Mouse (Mus musculus) stomach, postnatal 0 days (tissue): ENCODE measurements around the gene Klhl5. TPM values are rescaled to one million over a fixed set of nuclear protein-coding genes. Genes with fewer than 3 reads are reported as not detected.
"Not testable (repeated sequence)": the region's sequence is repeated elsewhere in the genome, so short reads cannot be mapped to it uniquely, and the experiment has no call there.

Source experiments
- ATAC-seq: fragments of 200-750 bp; cut with Nextera tagmentation; 2 replicates; pipeline ENCODE4 v1.8.0; 2017; ENCODE audit not compliant: low FRiP score, low TSS enrichment
- DNase-seq: peaks from one replicate; pipeline ENCODE4 v3.0.0-alpha.2; 2016; ENCODE audit warnings: low spot score
- H3K27ac ChIP-seq: fragments of 300-500 bp; sonication (generic); replicated peaks from 2 replicates; pipeline ENCODE4 v1.5.1; 2014; ENCODE audit warnings: mild to moderate bottlenecking, control low read depth
- H3K27me3 ChIP-seq: fragments of 300-500 bp; sonication (generic); 2 replicates; pipeline ENCODE4 v1.6.1; 2014; ENCODE audit warnings: low read length; ENCODE audit not compliant: control insufficient read depth, insufficient read depth
- H3K36me3 ChIP-seq: fragments of 300-500 bp; sonication (generic); 2 replicates; pipeline ENCODE4 v1.6.1; 2014; ENCODE audit warnings: low read length, mixed read lengths; ENCODE audit not compliant: control insufficient read depth, insufficient read depth
- H3K4me1 ChIP-seq: fragments of 300-500 bp; sonication (generic); replicated peaks from 2 replicates; pipeline ENCODE4 v1.6.1; 2014; ENCODE audit warnings: antibody characterized with exemption; ENCODE audit not compliant: control insufficient read depth, insufficient read depth
- H3K4me2 ChIP-seq: fragments of 300-500 bp; sonication (generic); replicated peaks from 2 replicates; pipeline ENCODE4 v1.6.1; 2014; ENCODE audit warnings: low read depth, mild to moderate bottlenecking, control low read depth, moderate library complexity
- H3K4me3 ChIP-seq: fragments of 300-500 bp; sonication (generic); 2 replicates; pipeline ENCODE4 v1.5.1; 2014; ENCODE audit warnings: low read depth, low read length, control low read depth
- H3K9ac ChIP-seq: fragments of 300-500 bp; sonication (generic); 2 replicates; pipeline ENCODE4 v1.6.1; 2014; ENCODE audit warnings: mild to moderate bottlenecking, low read length, control low read depth, mixed read lengths
- H3K9me3 ChIP-seq: fragments of 300-500 bp; sonication (generic); 2 replicates; pipeline ENCODE4 v1.6.1; 2016; ENCODE audit warnings: low read length; ENCODE audit not compliant: control insufficient read depth
- CTCF ChIP-seq: IDR thresholded peaks from 2 replicates; pipeline ENCODE4 v1.5.1; 2016; ENCODE audit warnings: antibody characterized with exemption, low read depth, mild to moderate bottlenecking, moderate library complexity
- EP300 ChIP-seq: optimal IDR thresholded peaks from 2 replicates; pipeline ENCODE3; 2016; ENCODE audit warnings: antibody characterized with exemption
- WGBS: fragments of 180-500 bp; shearing (Covaris S2); extraction: QIAGEN DNeasy Blood & Tissue Kit; methylation state at CpG from one replicate; pipeline ENCODE4 v1.1.7; 2014; 5-methylcytosine and 5-hydroxymethylcytosine counted together
- polyA plus RNA-seq: library from polyadenylated mRNA; unstranded; fragments of >200 nt; fragmentation: Nextera tagmentation; extraction: Ambion mirVana; gene quantifications from 2 replicates; pipeline ENCODE4 v1.2.1, GENCODE M21; 2015

Klhl5 gene
- polyA plus RNA-seq, 1 experiment from 2014 or later: 13.8 TPM

DNA sequence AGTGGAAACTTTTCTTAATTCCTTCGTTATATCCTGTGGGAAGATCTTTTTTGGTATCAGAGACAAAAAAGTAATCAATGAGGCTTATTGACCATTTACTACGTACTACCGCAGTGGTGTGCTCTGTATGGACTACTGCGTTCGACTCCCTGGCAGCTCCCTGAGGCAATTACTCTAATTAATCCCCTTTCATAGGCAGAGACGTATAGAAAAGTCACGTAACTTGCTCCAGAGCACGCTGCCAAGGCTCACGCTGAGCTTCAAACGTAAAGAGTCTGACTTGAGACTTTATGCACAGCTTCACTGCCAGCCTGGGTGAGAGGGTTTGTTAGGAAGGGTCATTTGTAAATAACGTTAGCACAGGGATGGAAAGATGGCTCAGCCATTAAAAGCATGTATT is 7.3 kb upstream of the Klhl5 start:
- H3K36me3 ChIP-seq: no peaks in the 10 kb centered on the region
- 70% methylated on average over 11 of the region's 11 CpGs for WGBS
- H3K27ac ChIP-seq: no peak overlapping the region
- no peak overlapping the region for H3K4me2 ChIP-seq
- no peak overlapping the region for H3K9ac ChIP-seq
- TF ChIP-seq CTCF (no peak), EP300 (no peak)
- H3K27me3 ChIP-seq: no peaks in the 10 kb centered on the region
- DNase-seq: no peak
- H3K4me3 ChIP-seq: no peak overlapping the region
- no peak for ATAC-seq
- no peaks in the 10 kb centered on the region for H3K9me3 ChIP-seq
- H3K4me1 ChIP-seq: no peaks in the 10 kb centered on the region

DNA sequence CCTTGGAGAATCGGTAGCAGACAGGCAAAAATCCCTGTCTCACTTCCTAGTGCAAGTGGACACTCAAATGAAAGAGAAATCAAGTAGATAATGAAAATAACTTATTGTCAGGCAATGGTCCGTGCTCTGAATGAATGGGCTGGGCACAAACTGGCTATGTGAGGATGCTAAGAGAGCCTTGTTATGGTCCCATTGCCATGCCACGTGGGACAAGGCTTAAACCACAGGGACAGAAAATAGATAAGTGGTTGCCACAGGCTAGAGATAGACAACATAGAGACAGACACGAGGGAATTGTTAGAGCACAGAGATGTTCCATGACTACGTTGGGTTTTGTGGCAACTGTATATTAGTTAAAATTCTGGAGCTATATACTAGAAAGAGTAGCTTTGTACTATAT is 6.1 kb upstream of the Klhl5 start:
- no peak for TF ChIP-seq CTCF
- no peak for TF ChIP-seq EP300
- DNase-seq (no peak), ATAC-seq (no peak)
- no peak overlapping the region for H3K4me3 ChIP-seq
- H3K4me1 ChIP-seq: no peaks in the 10 kb centered on the region
- H3K4me2 ChIP-seq: no peak overlapping the region
- no peaks in the 10 kb centered on the region for H3K36me3 ChIP-seq
- no peak overlapping the region for H3K9ac ChIP-seq
- no peaks in the 10 kb centered on the region for H3K9me3 ChIP-seq
- 78% methylated on average over 5 of the region's 5 CpGs for WGBS
- H3K27me3 ChIP-seq: no peaks in the 10 kb centered on the region
- no peak overlapping the region for H3K27ac ChIP-seq

DNA sequence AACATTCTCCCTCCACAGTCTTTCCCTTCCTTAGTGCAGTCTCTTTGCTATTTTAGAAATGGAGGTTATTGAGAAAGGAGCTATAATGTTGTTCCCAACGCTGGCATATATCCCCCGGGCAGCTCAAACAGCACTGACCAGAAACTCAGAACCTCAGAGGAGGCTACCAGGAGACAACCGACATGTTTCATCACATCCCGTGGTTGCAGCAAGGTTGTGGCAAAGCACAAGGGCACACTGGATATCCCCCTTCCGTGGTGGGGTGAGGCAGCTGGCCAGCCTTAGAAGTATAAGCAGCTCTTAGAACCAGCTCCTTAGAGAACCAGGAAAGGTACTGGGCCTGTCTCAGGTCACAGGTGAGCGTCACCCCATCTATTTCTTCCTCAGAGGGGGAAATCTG is 5.7 kb upstream of the Klhl5 start:
- no peak overlapping the region for H3K9ac ChIP-seq

DNA sequence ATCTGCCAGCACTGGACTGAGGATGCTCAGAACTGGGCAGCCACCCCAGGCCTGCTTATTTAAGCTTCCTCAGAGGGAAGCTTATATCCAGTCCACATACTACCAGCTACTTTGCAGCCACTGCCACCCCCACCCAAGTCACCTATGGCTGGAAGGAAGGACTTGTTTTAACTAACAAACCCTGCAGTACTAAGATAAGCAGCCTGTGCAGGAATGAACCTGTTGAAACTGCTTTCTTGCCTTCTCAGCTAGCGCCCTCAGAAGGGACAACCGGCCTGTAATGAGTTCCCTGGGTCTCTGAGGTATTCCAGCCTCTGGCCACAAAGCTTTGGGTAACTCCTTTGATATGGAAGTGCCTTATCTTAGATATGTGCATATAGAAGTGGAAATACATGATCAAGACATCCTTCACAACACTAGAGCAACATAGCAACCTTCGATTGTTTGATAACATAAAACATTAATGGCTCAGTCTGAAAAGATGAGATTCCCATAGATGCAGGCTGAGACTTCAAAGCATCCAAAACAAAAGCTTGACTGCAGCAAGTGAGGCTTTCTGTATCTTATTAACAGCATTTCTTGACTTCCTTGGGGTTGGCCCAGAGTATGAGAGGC is 5.2 kb upstream of the Klhl5 start:
- no peaks in the 10 kb centered on the region for H3K9me3 ChIP-seq
- H3K4me2 ChIP-seq: no peak overlapping the region
- TF ChIP-seq EP300 (no peak), CTCF (no peak)
- no peaks in the 10 kb centered on the region for H3K27me3 ChIP-seq
- 0 out of 2 replicates have a peak, but pooled peaks have one; percentile 32 for ATAC-seq
- no peak overlapping the region for H3K4me3 ChIP-seq
- no peak overlapping the region for H3K27ac ChIP-seq
- H3K4me1 ChIP-seq: no peaks in the 10 kb centered on the region
- H3K9ac ChIP-seq: no peak overlapping the region
- H3K36me3 ChIP-seq: no peaks in the 10 kb centered on the region
- no peak for DNase-seq
- WGBS: 70% methylated on average over 3 of the region's 3 CpGs

More for the DNA sequence above, 5.7 kb upstream of the Klhl5 start:
- WGBS: 85% methylated on average over 6 of the region's 6 CpGs
- H3K36me3 ChIP-seq: no peaks in the 10 kb centered on the region
- H3K27ac ChIP-seq: no peak overlapping the region
- DNase-seq: no peak
- no peaks in the 10 kb centered on the region for H3K4me1 ChIP-seq
- ATAC-seq: 0 out of 2 replicates have a peak, but pooled peaks have one; percentile 4
- TF ChIP-seq EP300: no peak
- TF ChIP-seq CTCF: no peak
- no peak overlapping the region for H3K4me2 ChIP-seq
- H3K9me3 ChIP-seq: no peaks in the 10 kb centered on the region
- no peaks in the 10 kb centered on the region for H3K27me3 ChIP-seq
- H3K4me3 ChIP-seq: no peak overlapping the region

DNA sequence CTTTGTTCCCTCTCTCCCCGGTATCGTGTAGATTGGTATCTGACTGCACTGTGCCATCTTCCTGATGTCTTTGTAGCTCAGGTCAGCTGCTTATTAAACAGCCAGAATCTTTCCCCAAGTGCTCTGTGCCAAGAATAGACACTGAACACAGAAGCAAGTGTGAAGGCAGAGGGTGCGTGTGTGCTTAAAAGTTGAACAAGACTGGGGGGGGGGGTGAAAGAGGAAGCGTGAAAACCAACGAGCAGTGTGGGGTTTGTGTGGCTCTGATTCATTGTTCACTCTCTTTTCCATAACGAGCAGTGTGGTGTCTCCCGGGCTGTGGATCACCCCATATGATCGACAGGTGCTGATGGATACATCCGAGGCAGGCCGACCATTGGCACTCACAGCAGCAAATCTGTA is 4.7 kb upstream of the Klhl5 start:
- Histone ChIP-seq H3K36me3 (no peaks in the 10 kb centered on the region), H3K27ac (no peak overlapping the region), H3K4me1 (no peaks in the 10 kb centered on the region), H3K9ac (no peak overlapping the region), H3K4me2 (no peak overlapping the region), H3K27me3 (no peaks in the 10 kb centered on the region), H3K9me3 (no peaks in the 10 kb centered on the region), H3K4me3 (no peak overlapping the region)
- ATAC-seq: no peak
- TF ChIP-seq EP300 (no peak), CTCF (no peak)
- no peak for DNase-seq
- 59% methylated on average over 10 of the region's 10 CpGs for WGBS

DNA sequence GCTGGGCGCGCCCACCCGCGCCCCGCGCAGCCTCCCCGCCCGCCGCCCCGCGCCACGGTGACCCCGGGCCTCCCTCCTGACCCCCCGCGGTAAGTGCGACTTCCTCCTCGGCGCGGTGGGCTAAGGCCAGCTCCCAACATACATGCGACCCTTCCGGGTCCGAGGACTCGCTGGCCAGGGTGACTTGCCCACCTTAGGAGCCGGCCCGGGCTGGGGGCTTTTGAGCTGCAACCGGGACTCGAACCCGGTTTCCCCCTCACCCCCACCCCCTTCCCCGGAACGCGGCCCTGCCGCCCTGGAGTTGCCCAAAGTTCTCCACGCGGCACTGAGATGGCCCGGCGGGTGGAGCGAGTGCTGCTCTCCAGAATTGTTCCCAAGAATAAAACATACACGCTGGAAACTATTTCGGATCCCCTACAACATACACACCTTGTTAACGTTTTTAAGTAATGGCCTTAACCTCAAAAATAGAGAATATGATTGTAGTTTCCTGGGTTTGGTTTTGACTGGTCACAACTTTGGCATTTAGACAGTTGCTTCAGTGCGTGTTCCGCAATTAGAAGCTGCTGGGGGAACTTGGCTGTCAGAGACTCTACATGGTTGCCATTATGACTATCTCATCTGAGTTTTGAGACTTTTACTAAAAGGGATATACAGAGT is 564 bp downstream of the Klhl5 start:
- DNase-seq: peak; percentile 39
- H3K27ac ChIP-seq: peak overlapping the region; percentile 92
- TF ChIP-seq EP300 (no peak), CTCF (no peak)

DNA sequence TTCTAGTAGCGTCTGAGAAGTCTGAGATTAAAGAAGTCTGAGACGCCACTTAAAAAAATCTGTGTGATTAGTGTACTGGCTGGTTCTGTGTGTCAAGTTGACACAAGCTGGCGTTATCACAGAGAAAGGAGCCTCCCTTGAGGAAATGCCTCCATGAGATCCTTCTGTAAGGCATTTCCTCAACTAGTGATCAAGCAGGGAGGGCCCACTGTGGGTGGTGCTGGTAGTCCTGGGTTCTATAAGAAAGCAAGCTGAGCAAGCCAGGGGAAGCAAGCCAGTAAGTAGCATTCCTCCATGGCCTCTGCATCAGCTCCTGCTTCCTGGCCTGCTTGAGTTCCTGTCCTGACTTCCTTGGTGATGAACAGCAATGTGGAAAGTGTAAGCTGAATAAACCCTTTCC is 4.9 kb downstream of the Klhl5 start:
- not testable (repeated sequence) for H3K9ac ChIP-seq, H3K4me2 ChIP-seq, H3K4me3 ChIP-seq, H3K4me1 ChIP-seq, H3K9me3 ChIP-seq, DNase-seq, ATAC-seq, H3K27me3 ChIP-seq, H3K36me3 ChIP-seq, H3K27ac ChIP-seq
- WGBS: 47% methylated on average over 3 of the region's 3 CpGs

More for the DNA sequence above, 564 bp downstream of the Klhl5 start:
- H3K9me3 ChIP-seq: no peaks in the 10 kb centered on the region
- 3% methylated on average over 27 of the region's 42 CpGs for WGBS
- H3K27me3 ChIP-seq: no peaks in the 10 kb centered on the region
- peak; percentile 56 for ATAC-seq
- peak overlapping the region; percentile 92 for H3K4me3 ChIP-seq
- H3K4me2 ChIP-seq: peak overlapping the region; percentile 84
- peak overlapping the region; percentile 95 for H3K9ac ChIP-seq
- no peaks in the 10 kb centered on the region for H3K36me3 ChIP-seq
- H3K4me1 ChIP-seq: no peaks in the 10 kb centered on the region
